Mouse (Mus musculus): ENCODE results near the gene Ackr3.

DNA sequence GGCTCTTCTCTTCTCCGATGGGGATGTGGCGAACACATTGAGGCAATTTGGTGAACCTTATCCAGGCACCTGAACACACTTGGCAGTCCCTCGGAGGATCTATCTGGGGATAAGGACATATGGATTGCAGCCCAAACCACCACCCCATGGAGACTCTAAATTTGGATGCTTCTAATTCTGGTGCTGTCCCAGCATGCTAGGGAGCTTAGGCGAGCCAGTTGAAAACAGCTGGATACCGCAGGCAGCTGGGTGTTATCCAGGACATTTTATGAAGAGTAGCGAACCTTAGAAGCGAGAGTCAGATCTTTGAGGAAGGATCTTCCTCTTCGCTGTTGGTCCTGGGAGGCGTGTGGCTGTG, 4.7 kb downstream of the Ackr3 start:
- TF ChIP-seq CTCF (conservative IDR thresholded peaks at IDR 0.05 in 1 of 2, IDR thresholded peaks at IDR 0.05 in 1 of 2; ENCODE audit: low read depth in 2 of 2, low read length in 2 of 2) (no peak), TCF12 (IDR thresholded peaks at IDR 0.05; ENCODE audit: low read depth, low read length) (no peak), POLR2A (IDR thresholded peaks at IDR 0.05; ENCODE audit: low read depth, low read length) (no peak), USF2 (conservative IDR thresholded peaks at IDR 0.05; ENCODE audit: low read depth, low read length) (no peak), EP300 (IDR thresholded peaks at IDR 0.05; ENCODE audit: low read length) (no peak), BHLHE40 (IDR thresholded peaks at IDR 0.05; ENCODE audit: low read depth, low read length) (no peak), NRF1 (IDR thresholded peaks at IDR 0.05; ENCODE audit: low read depth, low read length) (no peak), E2F4 (IDR thresholded peaks at IDR 0.05; ENCODE audit: insufficient replicate concordance, low read depth, low read length) (no peak), ZKSCAN1 (IDR thresholded peaks at IDR 0.05; ENCODE audit: borderline replicate concordance, low read depth, low read length) (no peak)

All from CH12.LX (cell line).